Mouse (Mus musculus) adrenal gland, postnatal 36 days (tissue): ENCODE measurements around the gene Hal. TPM values are rescaled to one million over a fixed set of nuclear protein-coding genes. Genes with fewer than 3 reads are reported as not detected.
A peak's percentile ranks its signal among the peaks of the same experiment; 100 is the strongest.

ENCODE experiments used
- DNase-seq, 2 experiments: peaks; one replicate each; pipeline ENCODE4 v3.0.0; 2021; ENCODE audit warnings: mixed read lengths in 1 of 2
- long read RNA-seq, 2 experiments: library from polyadenylated mRNA; stranded (forward); transcript quantifications; one replicate each; pipeline ENCODE4 v2.0.0; 2021; ENCODE audit warnings: borderline sequencing depth in 2 of 2
- total RNA-seq, 2 experiments: library from RNA; stranded (reverse); gene quantifications; 2 replicates each; pipeline ENCODE4 v1.2.3; 2021

Hal gene
- under 1 TPM; 0.23 to 0.63 TPM for total RNA-seq
- long read RNA-seq, experiment 1, partial matches to known transcripts: 1 of 1 reads
- long read RNA-seq, experiment 1, other reads (novel, unspliced or antisense): 0 of 1 reads
- long read RNA-seq, experiment 2: 0 reads

DNA sequence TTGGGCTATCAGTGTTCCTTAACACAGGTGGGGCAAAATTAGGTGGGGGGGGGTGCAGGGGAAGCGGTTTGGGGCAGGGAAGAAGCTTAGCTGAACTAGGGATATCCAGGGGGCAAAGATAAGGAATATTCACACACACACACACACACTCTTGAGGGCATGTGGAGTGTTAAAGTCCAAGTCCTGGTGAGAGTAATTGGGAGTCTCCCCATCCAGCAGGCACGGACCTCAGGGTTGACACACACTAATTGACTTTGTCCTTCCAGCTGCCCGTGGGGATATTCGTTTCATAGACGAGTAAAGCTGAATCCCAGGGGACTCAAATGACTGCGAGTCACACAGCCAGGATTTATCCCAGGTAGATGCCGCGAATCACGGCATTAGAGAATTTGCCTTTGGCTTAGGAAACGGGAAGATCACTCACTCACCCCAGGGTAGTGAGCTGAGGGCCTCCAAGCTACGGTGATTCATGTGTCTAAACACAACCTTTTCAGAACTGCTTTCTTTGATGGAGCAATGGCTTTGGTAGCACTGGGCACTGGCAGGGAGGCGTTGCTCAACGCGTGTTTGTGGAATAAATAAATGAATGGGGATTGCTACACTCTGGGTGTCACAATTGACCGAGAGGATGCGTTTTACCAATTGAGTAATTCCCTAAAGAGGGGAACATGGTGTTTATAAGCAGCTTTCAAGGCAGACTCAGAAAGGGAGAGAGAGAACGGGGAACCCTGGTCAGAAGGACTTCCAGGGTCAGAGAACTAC lies at the start of gene Hal:
TSS of gene Hal (plus strand) at position 703 of the 762 bp plus-strand sequence.
- peak; percentile 12 to 38 for DNase-seq

DNA sequence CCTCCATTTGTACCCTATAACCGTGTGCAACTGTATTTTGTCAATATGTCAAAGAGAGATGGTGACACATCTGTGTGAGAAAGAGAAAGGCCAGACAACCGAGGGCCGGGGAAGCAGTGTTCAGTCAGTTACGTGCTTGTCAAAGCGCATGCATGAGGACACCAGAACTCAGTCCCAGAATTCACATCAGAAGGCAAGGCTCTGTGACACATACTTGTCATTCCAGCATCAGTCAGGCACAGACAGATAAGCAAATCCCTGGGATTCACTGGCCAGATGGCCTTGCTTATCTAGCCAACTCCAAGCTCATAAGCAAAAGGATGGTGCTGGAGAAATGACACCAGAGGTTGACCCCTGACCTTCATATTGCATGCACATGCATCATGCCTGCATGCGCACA lies 47.1 kb upstream of the Hal start:
- no peak for DNase-seq

DNA sequence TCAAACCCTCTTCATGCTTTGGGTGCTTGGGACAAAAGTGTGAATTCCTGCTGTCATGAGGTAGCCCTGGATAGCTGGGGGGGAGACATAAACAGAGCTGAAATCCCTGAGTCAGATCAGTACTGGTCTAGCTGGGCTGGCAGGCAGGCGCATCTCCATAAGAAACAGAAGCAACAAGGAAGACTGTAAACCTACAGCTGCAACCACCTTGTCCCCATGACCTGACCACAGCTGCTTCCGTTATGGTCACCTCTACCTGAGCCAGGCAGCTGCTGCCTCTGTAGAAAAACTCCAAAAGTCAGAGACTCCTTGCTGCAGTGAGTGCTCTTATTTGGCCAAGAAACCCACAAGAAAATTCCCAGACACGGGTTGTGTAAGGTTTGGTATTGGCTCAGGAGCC lies 46.4 kb upstream of the Hal start:
- no peak for DNase-seq

DNA sequence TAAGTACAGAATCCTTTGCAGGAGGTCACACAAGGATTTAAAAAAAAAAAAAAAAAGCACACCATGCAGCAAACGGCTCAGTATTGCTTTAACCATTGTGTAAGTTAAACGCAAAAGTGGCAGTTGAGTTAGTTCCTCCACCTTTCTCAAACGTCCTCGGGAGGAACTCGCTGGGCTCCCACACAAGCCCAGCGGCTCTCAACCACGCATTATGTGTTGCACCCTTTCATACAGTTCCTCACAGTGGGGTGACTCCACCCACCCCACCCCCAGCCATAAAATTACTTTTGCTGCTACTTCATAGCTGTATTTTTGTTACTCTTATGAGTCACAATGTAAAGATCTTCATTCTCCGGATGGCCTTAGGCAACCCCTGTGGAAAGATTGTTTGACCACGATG lies 44.2 kb upstream of the Hal start:
- DNase-seq: no peak

GRCm38 (mm10) chr10:93447398-93447797 lies 41.2 kb upstream of the Hal start:
- DNase-seq: no peak

DNA sequence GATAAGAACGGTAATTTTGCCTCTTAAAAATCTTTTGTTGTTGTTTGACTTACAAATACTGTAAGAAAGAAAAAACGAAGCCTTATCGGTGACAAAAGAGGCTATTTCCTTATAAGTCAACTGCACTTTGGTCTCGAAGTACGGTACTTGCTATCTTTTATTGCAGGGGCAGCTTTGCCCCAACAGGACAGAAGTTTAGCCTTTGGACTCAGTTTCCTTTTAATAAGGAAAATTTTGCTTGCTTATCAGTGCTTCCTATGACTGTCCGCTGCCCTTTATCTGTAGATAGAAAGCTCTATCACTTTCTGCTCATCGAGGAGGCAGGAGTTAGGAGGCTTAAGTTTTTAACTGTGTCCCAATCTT lies 33.9 kb upstream of the Hal start:
- no peak for DNase-seq

- DNase-seq: no peak
These were observed 28.5 kb upstream of the Hal start for GRCm38 (mm10) chr10:93460106-93460505.

DNA sequence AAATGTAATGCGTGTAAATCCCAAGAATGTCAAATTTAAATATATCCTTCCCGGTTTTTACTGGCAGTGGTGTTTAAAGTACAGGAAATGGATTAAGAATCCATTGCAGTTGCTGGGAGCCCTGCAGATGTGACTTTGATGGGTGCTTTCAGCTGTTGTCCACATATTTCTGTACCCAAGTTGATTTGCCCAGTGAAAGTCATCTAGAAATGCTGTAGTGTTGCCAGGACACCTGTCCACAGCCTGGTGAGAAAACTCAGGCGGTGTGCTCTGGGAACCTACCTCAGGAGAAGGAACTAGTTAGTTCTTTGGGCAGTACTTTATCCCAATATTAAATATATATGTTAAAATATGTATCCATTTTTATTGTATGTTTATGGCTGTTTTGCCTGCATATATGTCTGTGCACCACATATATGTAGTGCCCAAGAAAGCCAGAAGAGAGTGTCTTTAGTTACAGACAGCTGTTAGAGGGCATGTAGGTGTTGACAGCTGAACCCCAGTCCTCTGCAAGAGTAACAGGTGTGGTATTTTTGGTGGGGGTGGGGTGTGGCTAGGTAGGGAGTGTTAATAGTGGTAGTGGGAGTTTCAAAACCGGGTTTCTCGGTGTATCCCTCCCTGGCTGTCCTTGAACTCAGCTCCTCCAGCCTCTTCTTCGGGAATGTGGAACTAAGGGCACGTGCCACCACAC lies 25.7 kb upstream of the Hal start:
- DNase-seq: no peak

DNA sequence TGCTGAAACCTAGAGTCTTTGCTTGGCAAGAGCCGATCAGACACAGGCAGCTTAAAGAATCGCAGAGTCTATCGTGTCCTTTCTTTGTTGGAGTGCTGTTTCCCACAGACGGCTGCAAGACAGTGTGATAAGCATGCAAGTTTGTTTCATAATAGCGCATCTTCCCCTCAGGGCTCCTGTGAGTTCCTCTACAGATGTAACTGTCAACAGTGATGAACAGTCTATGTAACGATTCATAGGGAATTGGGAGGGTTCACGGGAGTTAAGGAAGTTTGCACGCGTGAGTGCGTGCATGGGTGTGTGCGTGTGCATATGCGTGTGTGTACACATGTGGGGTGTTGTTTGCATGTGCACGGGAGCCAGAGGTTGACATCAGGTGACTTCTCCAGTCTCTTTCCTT lies 25.0 kb upstream of the Hal start:
- no peak for DNase-seq

GRCm38 (mm10) chr10:93467259-93467658 lies 21.3 kb upstream of the Hal start:
- no peak for DNase-seq

GRCm38 (mm10) chr10:93467791-93468190 lies 20.8 kb upstream of the Hal start:
- DNase-seq: no peak

- peak; percentile 89 to 91 for DNase-seq
These were observed 17.2 kb upstream of the Hal start for GRCm38 (mm10) chr10:93471415-93471814.

GRCm38 (mm10) chr10:93484511-93484910 lies 4.1 kb upstream of the Hal start:
- DNase-seq: no peak

- DNase-seq: peak; percentile 21 to 47
These were observed 3.4 kb upstream of the Hal start for GRCm38 (mm10) chr10:93485055-93485691.

GRCm38 (mm10) chr10:93486622-93487021 lies 1.9 kb upstream of the Hal start:
- DNase-seq: peak; percentile 10 to 42

DNA sequence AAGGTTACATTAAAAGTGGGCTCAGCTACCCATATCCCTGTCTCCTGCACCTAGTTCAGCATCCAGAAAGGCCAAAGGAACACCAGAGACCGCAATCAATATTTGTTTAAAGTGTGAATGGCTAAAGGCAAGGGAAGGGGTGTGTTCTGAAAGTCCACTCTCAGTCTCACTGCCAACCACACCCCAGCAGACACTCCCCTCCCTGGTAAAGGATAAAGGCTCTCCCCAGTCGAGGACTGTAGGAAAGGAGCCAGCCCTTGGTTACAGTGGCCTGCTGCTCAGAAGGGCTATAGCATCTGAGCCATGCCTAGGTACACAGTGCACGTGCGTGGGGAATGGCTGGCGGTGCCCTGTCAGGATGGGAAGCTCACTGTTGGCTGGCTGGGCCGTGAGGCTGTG lies 259 bp downstream of the Hal start:
- DNase-seq: no peak

- no peak for DNase-seq
These were observed 1.9 kb downstream of the Hal start for GRCm38 (mm10) chr10:93490451-93490850.

DNA sequence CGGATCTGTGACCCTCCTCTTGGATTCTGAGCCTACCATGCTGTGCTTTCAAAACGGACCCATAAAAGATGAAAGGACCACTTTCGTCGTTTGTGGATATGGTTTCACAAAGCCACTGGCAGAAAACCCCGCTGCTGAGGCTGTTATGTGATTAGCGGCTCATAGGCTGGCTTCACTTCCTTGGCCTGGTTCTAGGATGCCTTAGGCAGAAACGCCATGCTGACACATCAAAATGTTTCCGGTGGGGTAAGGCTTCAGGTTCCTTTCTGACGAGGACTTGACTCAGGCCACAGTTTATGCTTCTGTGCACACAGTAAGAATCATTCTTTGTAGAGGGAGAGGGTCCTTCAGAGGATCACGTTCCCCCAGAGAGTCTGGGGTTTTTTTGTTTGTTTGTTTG lies 12.3 kb downstream of the Hal start:
- no peak for DNase-seq

DNA sequence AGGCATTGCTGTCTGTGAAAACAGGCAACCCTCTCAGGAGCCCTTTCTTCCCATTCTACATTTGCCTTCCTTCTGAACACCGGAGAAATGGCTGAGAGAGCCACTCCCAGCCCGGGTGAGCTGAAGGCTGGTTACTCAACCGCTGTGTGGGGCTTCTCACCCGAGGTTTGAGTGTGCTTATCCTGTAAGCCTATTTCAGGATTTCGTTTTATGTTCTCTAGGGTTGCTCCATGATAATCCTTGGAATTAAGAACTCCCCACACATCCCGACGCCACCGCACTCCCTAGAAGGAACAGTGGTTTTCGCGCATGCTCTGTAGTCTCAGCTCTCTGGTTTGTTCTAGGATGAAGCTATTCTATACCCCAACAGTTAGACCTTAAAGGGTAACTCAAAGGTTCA lies 12.8 kb downstream of the Hal start:
- DNase-seq: no peak

- DNase-seq: no peak
These were observed 19.9 kb downstream of the Hal start for GRCm38 (mm10) chr10:93508383-93508970.

DNA sequence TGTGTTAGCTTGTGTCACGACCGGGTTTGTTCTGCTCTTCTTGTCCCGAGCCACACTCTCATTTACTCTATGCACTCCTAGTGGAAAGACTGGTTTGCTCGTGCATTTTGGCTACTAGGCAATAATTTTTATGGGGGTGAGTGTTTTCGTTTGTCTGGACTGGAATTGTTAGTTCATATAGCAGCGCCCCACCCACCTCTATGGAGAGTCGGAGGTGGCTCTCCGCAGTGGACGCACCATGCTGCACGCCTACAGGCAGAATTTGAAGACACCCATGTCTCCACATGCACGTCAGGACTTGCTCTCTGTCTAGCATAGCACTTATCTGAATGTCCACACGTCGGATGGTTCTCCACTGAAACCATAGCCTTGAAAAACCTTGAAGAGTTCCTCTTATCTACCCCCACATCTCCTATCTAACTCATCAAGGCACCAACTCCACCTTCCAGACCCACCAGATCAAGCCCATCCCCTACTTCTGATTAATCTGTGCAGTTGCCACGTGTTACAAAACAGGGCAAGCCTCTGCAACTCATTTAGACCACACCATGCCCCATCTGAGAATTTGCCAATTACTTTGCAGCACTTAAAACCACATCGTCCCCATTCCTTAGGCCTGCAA lies 21.1 kb downstream of the Hal start:
- DNase-seq: no peak

DNA sequence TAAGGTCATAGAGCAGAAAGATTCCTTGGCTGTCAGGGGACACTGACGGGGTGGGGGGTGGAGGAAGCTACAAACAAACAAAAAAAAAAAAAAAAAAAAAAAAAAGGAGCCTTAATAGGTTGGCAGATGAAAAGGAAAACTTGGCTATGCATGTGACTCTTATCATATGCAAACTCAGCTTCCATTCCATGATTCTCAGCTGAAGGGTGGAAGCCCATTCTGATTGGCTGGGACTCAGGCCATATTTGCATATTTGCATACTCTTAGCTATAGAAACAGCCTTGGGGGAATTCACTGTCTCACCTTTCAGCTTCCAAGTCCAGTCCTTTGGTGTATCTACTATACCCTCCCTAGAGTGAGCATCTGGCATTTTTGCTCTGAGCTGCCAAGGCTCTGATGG lies 26.9 kb downstream of the Hal start:
- no peak for DNase-seq
